Mouse (Mus musculus) duodenum, adult 2 months (tissue): ENCODE data around the gene Ywhaq. TPM values are rescaled to one million over a fixed set of nuclear protein-coding genes. Genes with fewer than 3 reads are reported as not detected.

ENCODE experiments used
- polyA plus RNA-seq: library from polyadenylated mRNA; depleted of rRNA; stranded (reverse); fragments of >200 nt; gene quantifications from 2 replicates; pipeline ENCODE4 v1.2.3, GENCODE M21; 2012; ENCODE audit warnings: low replicate concordance; rRNA removed

Gene Ywhaq
- 19.4 and 29.2 TPM in 2 replicates for polyA plus RNA-seq

GRCm38 (mm10) chr12:21417100-21418070 is at the start of gene Ywhaq:
Ywhaq (minus strand) TSS chr12:21417637.

GRCm38 (mm10) chr12:21373100-21373819 is 44.2 kb downstream of the Ywhaq start, which contains the start of gene Adam17:
Adam17 (minus strand) TSS chr12:21373632.

Other genes with a start within 250 kb of the Ywhaq start
- gene Cpsf3, start 132.2 kb downstream of the Ywhaq start, polyA plus RNA-seq = 4.2 and 8.6 TPM in 2 replicates
- 2.4 and 2.9 TPM in 2 replicates for gene Itgb1bp1, start 131.4 kb downstream of the Ywhaq start, polyA plus RNA-seq
- gene Iah1, start 101.2 kb downstream of the Ywhaq start, polyA plus RNA-seq = 68.3 and 79.4 TPM in 2 replicates
- 7.1 and 14.9 TPM in 2 replicates for gene Adam17, start 44.0 kb downstream of the Ywhaq start, polyA plus RNA-seq